Mouse (Mus musculus) lung, postnatal 0 days (tissue): ENCODE measurements at regions not wholly inside any gene's neighbourhood (a gene's known extent, or its start where the extent isn't known, plus 50 kb on each side); places are given as distances from the start of the nearest gene placed in this dataset.

Experiments
- ATAC-seq: fragments of 200-750 bp; cut with Nextera tagmentation; 2 replicates; pipeline ENCODE4 v1.8.0; 2017; ENCODE audit warnings: moderate library complexity
- DNase-seq: peaks from one replicate; pipeline ENCODE4 v3.0.0-alpha.2; 2016; ENCODE audit warnings: low spot score
- H3K27ac ChIP-seq: fragments of 300-500 bp; sonication (generic); 2 replicates; pipeline ENCODE4 v1.5.1; 2014; ENCODE audit warnings: antibody characterized with exemption, mild to moderate bottlenecking, low read length, mixed read lengths
- H3K27me3 ChIP-seq: fragments of 300-500 bp; sonication (generic); replicated peaks from 2 replicates; pipeline ENCODE4 v1.6.1; 2014; ENCODE audit warnings: low read length, mixed read lengths; ENCODE audit not compliant: insufficient read depth
- H3K36me3 ChIP-seq: fragments of 300-500 bp; sonication (generic); 2 replicates; pipeline ENCODE4 v1.6.1; 2014; ENCODE audit warnings: low read length, mixed read lengths; ENCODE audit not compliant: insufficient read depth
- H3K4me1 ChIP-seq: fragments of 300-500 bp; sonication (generic); 2 replicates; pipeline ENCODE4 v1.6.1; 2014; ENCODE audit warnings: antibody characterized with exemption, low read depth, low read length, mixed read lengths; ENCODE audit not compliant: insufficient read depth
- H3K4me2 ChIP-seq: fragments of 300-500 bp; sonication (generic); replicated peaks from 2 replicates; pipeline ENCODE4 v1.6.1; 2014; ENCODE audit warnings: low read depth, mild to moderate bottlenecking, low read length, moderate library complexity, mixed read lengths
- H3K4me3 ChIP-seq: fragments of 300-500 bp; sonication (generic); 2 replicates; pipeline ENCODE4 v1.5.1; 2014; ENCODE audit warnings: low read depth, low read length
- H3K9ac ChIP-seq: fragments of 300-500 bp; sonication (generic); replicated peaks from 2 replicates; pipeline ENCODE4 v1.6.1; 2014; ENCODE audit warnings: low read depth, mild to moderate bottlenecking
- H3K9me3 ChIP-seq: fragments of 300-500 bp; sonication (generic); 2 replicates; pipeline ENCODE4 v1.6.1; 2016; ENCODE audit warnings: low read length, mixed read lengths
- CTCF ChIP-seq: IDR thresholded peaks from 2 replicates; pipeline ENCODE4 v1.5.1; 2016; ENCODE audit warnings: antibody characterized with exemption, mild to moderate bottlenecking
- EP300 ChIP-seq: IDR thresholded peaks from 2 replicates; pipeline ENCODE4 v1.6.1; 2016; ENCODE audit warnings: antibody characterized with exemption, mild to moderate bottlenecking, control low read depth
- WGBS: fragments of 180-500 bp; shearing (Covaris S2); extraction: QIAGEN DNeasy Blood & Tissue Kit; methylation state at CpG from one replicate; pipeline ENCODE4 v1.1.7; 2014; 5-methylcytosine and 5-hydroxymethylcytosine counted together

- H3K9me3 ChIP-seq, result no peaks in the 10 kb centered on the region
- 70% methylated on average over 6 of the region's 6 CpGs for WGBS
- H3K9ac ChIP-seq, result no peak overlapping the region
- DNase-seq, result no peak
- no peak overlapping the region for H3K4me2 ChIP-seq
- H3K36me3 ChIP-seq, result no peaks in the 10 kb centered on the region
- no peaks in the 10 kb centered on the region for H3K4me1 ChIP-seq
- H3K4me3 ChIP-seq, result no peak overlapping the region
- no peak overlapping the region for H3K27ac ChIP-seq
- ATAC-seq, result no peak
- H3K27me3 ChIP-seq, result no peaks in the 10 kb centered on the region
- TF ChIP-seq EP300 (no peak), CTCF (no peak)
Observed at GRCm38 (mm10) chr12:107356211-107356610, 132.2 kb upstream of the 3110018I06Rik start.

GRCm38 (mm10) chr12:107356974-107357373, 131.5 kb upstream of the 3110018I06Rik start:
- DNase-seq (peak; percentile 76), ATAC-seq (peak; percentile 89)
- no peak overlapping the region for H3K9ac ChIP-seq
- H3K4me1 ChIP-seq, result no peaks in the 10 kb centered on the region
- no peaks in the 10 kb centered on the region for H3K36me3 ChIP-seq
- no peaks in the 10 kb centered on the region for H3K27me3 ChIP-seq
- H3K27ac ChIP-seq, result no peak overlapping the region
- TF ChIP-seq EP300 (peak; percentile 37; the same call in 1 of the 2 replicates), CTCF (no peak)
- H3K4me2 ChIP-seq, result no peak overlapping the region
- no peak overlapping the region for H3K4me3 ChIP-seq
- WGBS, result 61% methylated on average over 7 of the region's 7 CpGs
- no peaks in the 10 kb centered on the region for H3K9me3 ChIP-seq

- no peaks in the 10 kb centered on the region for H3K4me1 ChIP-seq
- WGBS, result 84% methylated on average over 12 of the region's 12 CpGs
- H3K36me3 ChIP-seq, result no peaks in the 10 kb centered on the region
Observed at GRCm38 (mm10) chr12:107360511-107360910, 127.9 kb upstream of the 3110018I06Rik start.

GRCm38 (mm10) chr12:107361606-107362005, 126.8 kb upstream of the 3110018I06Rik start:
- no peak for DNase-seq
- no peak for ATAC-seq
- Histone ChIP-seq H3K4me1 (no peaks in the 10 kb centered on the region), H3K36me3 (no peaks in the 10 kb centered on the region), H3K27ac (no peak overlapping the region), H3K9me3 (no peaks in the 10 kb centered on the region), H3K9ac (no peak overlapping the region), H3K4me2 (no peak overlapping the region), H3K4me3 (no peak overlapping the region), H3K27me3 (no peaks in the 10 kb centered on the region)
- WGBS, result 88% methylated on average over 7 of the region's 7 CpGs
- no peak for TF ChIP-seq CTCF
- no peak for TF ChIP-seq EP300

More at GRCm38 (mm10) chr12:107360511-107360910, 127.9 kb upstream of the 3110018I06Rik start:
- H3K4me2 ChIP-seq, result no peak overlapping the region
- no peak for TF ChIP-seq CTCF
- no peak for TF ChIP-seq EP300
- no peak overlapping the region for H3K4me3 ChIP-seq
- no peak for DNase-seq
- no peaks in the 10 kb centered on the region for H3K9me3 ChIP-seq
- no peaks in the 10 kb centered on the region for H3K27me3 ChIP-seq
- no peak overlapping the region for H3K9ac ChIP-seq
- no peak overlapping the region for H3K27ac ChIP-seq
- ATAC-seq, result no peak

GRCm38 (mm10) chr12:107362120-107362519, 126.3 kb upstream of the 3110018I06Rik start:
- 49% methylated on average over 10 of the region's 10 CpGs for WGBS
- DNase-seq (no peak), ATAC-seq (no peak)
- Histone ChIP-seq H3K27ac (no peak overlapping the region), H3K4me1 (no peaks in the 10 kb centered on the region), H3K9me3 (no peaks in the 10 kb centered on the region), H3K36me3 (no peaks in the 10 kb centered on the region), H3K4me2 (no peak overlapping the region), H3K27me3 (no peaks in the 10 kb centered on the region), H3K9ac (no peak overlapping the region), H3K4me3 (no peak overlapping the region)
- TF ChIP-seq EP300 (no peak), CTCF (no peak)

GRCm38 (mm10) chr12:107372254-107372653, 116.2 kb upstream of the 3110018I06Rik start:
- TF ChIP-seq CTCF (no peak), EP300 (no peak)
- no peaks in the 10 kb centered on the region for H3K36me3 ChIP-seq
- no peaks in the 10 kb centered on the region for H3K27me3 ChIP-seq
- no peak overlapping the region for H3K9ac ChIP-seq
- WGBS, result 70% methylated on average over 7 of the region's 7 CpGs
- no peaks in the 10 kb centered on the region; the same call in 1 of the 2 replicates for H3K9me3 ChIP-seq
- H3K4me1 ChIP-seq, result no peaks in the 10 kb centered on the region
- ATAC-seq, result no peak
- no peak overlapping the region for H3K27ac ChIP-seq
- H3K4me2 ChIP-seq, result no peak overlapping the region
- H3K4me3 ChIP-seq, result no peak overlapping the region
- DNase-seq, result no peak
